In the genomic region with DNA sequence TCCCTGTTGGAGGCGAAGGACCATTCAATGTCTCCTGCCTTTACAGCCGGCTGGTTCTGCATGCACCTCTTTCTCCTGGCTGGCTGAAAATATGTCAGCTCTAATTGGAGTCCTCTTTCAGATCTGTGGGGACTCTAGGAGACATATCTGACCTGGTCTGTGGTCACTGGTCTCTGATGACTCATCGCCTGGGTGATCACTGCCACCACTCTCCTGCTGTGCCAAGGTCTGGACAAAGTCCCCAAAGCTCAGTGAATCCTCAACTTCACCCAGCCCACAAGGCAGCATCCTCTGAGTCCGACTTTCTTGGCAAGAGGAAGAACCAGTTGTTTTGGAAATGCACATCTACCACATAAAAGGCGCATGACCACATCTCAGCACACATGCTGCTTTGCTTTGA, we compare ENCODE assay signal across 24 mouse cellular contexts. TPM values are rescaled to one million over a fixed set of nuclear protein-coding genes. Genes with fewer than 3 reads are reported as not detected.
DNase-seq lines count a peak whose midpoint lies in the region; ATAC-seq lines count a peak whose summit lies in the region.
"Had no signal": no experiment of that assay in that cellular context is flagged by ENCODE, and none has a peak within 500 bp of the region (broad histone marks: within the 10 kb centered on the region; RNA-seq: fewer than 3 reads in every experiment).

No protein-coding gene starts in this region.

- no peaks in the 10 kb centered on the region for H3K4me1 ChIP-seq in hindbrain, embryonic 14.5 days (replicated peaks; ENCODE audit: control insufficient read depth, insufficient read depth, low read length)
- H3K4me1 ChIP-seq: heart, embryonic 12.5 days; kidney, embryonic 15.5 days; limb, embryonic 15.5 days; midbrain, embryonic 15.5 days; neural tube, embryonic 12.5 days had no signal

- no peak overlapping the region for H3K4me2 ChIP-seq in hindbrain, embryonic 14.5 days (replicated peaks)
- H3K4me2 ChIP-seq: heart, embryonic 12.5 days; kidney, embryonic 15.5 days; limb, embryonic 15.5 days; midbrain, embryonic 15.5 days; neural tube, embryonic 12.5 days had no signal

- no peak overlapping the region for H3K4me3 ChIP-seq in hindbrain, embryonic 14.5 days (replicated peaks; ENCODE audit: low read length)
- H3K4me3 ChIP-seq: heart, embryonic 12.5 days; kidney, embryonic 15.5 days; limb, embryonic 15.5 days; midbrain, embryonic 15.5 days; neural tube, embryonic 12.5 days had no signal

- ATAC-seq in hindbrain, embryonic 14.5 days (ENCODE audit: low FRiP score) = no peak
- ATAC-seq: intestine, postnatal 0 days; midbrain, embryonic 15.5 days had no signal

- no peaks in the 10 kb centered on the region for H3K9me3 ChIP-seq in hindbrain, embryonic 14.5 days (ENCODE audit: control insufficient read depth, low read length)
- H3K9me3 ChIP-seq: heart, embryonic 12.5 days; kidney, embryonic 15.5 days; limb, embryonic 15.5 days; midbrain, embryonic 15.5 days; neural tube, embryonic 12.5 days had no signal

- DNase-seq in adrenal gland, adult 2 months = peak; percentile 49
- DNase-seq in adrenal gland, adult 18-20 months (ENCODE audit: low spot score in 2 of 2) = no peak
- DNase-seq in cerebellum, postnatal 25 days = peak; percentile 18 to 31
- DNase-seq in cerebellum, postnatal 14 days = no peak
- peak; percentile 23 for DNase-seq in thymus, postnatal 25 days
- DNase-seq in thymus, postnatal 4 days = no peak
- no peak for DNase-seq in heart, adult 8-10 months (ENCODE audit: low spot score)
- DNase-seq in hindbrain, embryonic 14.5 days (ENCODE audit: low spot score) = no peak
- DNase-seq: forebrain, postnatal 0 days; gastrocnemius, postnatal 14 days; heart, adult 11 months; heart, postnatal 10 days; kidney, postnatal 36 days; layer of hippocampus, adult 9-11 months; left cerebral cortex, postnatal 4 days; lung, postnatal 4 days; right cerebral cortex, postnatal 4 days; thymus, adult 18-20 months had no signal

- WGBS in hindbrain, embryonic 14.5 days = 94% methylated on average over 5 of the region's 5 CpGs

- H3K9ac ChIP-seq in hindbrain, embryonic 14.5 days = no peak overlapping the region
- H3K9ac ChIP-seq: forebrain, postnatal 0 days; heart, embryonic 12.5 days; kidney, embryonic 15.5 days; limb, embryonic 15.5 days; midbrain, embryonic 15.5 days; neural tube, embryonic 12.5 days had no signal

- H3K36me3 ChIP-seq in hindbrain, embryonic 14.5 days (replicated peaks; ENCODE audit: control insufficient read depth, insufficient read depth) = peaks cover 40% of the 10 kb centered on the region

- no peak overlapping the region for H3K27ac ChIP-seq in hindbrain, embryonic 14.5 days
- H3K27ac ChIP-seq: kidney, embryonic 15.5 days; limb, embryonic 15.5 days; midbrain, embryonic 15.5 days; neural tube, embryonic 12.5 days had no signal

- H3K27me3 ChIP-seq in hindbrain, embryonic 14.5 days (ENCODE audit: control insufficient read depth, insufficient read depth, low read length) = no peaks in the 10 kb centered on the region
- H3K27me3 ChIP-seq: heart, embryonic 12.5 days; kidney, embryonic 15.5 days; limb, embryonic 15.5 days; midbrain, embryonic 15.5 days; neural tube, embryonic 12.5 days had no signal

RNA-seq across cellular contexts. Expression of a gene that starts 27.5 kb away (rescaled TPM):
- 10 to 100 TPM; 11.1 to 19.0 TPM for total RNA-seq in adrenal gland, adult 2 months (2021)
- polyA plus RNA-seq in adrenal gland, adult 2 months (2012; rRNA removed) = 10.6 and 12.9 TPM in 2 replicates
- total RNA-seq in adrenal gland, adult 18-20 months (2021) = 10 to 100 TPM; 14.6 to 18.6 TPM
- total RNA-seq in heart, adult 8-10 months (2022) = 1 to 10 TPM; 7.4 to 9.8 (median 9.0) TPM
- 8.0 and 8.4 TPM in 2 replicates for polyA plus RNA-seq in hindbrain, embryonic 14.5 days (2014; fragmentation: Nextera tagmentation; extraction: Ambion mirVana)

RNA-seq across cellular contexts. Expression of a gene that starts 50.4 kb away (rescaled TPM):
- total RNA-seq in adrenal gland, adult 2 months (2021) = under 1 TPM; 0.31 to 0.49 TPM
- polyA plus RNA-seq in adrenal gland, adult 2 months (2012; rRNA removed) = 0.09 and 0.51 TPM in 2 replicates
- 1 to 10 TPM in 1 of 2 experiments, under 1 TPM in 1; 0.33 to 1.2 TPM for total RNA-seq in adrenal gland, adult 18-20 months (2021)
- 1 to 10 TPM; 1.2 to 2.7 (median 1.8) TPM for total RNA-seq in heart, adult 8-10 months (2022)
- 0.63 and 1.0 TPM in 2 replicates for polyA plus RNA-seq in hindbrain, embryonic 14.5 days (2014; fragmentation: Nextera tagmentation; extraction: Ambion mirVana)

Comparison
In these comparisons a context has a peak if more than half of its experiments do, and no peak if none do; other contexts are left out.
1. DNase-seq: peak in adrenal gland, adult 2 months (single experiment), cerebellum, postnatal 25 days (2 of 2) and thymus, postnatal 25 days (single experiment); none in adrenal gland, adult 18-20 months (0 of 2), cerebellum, postnatal 14 days (0 of 2), thymus, postnatal 4 days (single experiment), heart, adult 8-10 months (single experiment) and hindbrain, embryonic 14.5 days (single experiment).